Mouse (Mus musculus) bone marrow macrophage, adult 2 months (primary cell): ENCODE data around the gene Ndufb5.

Source experiments
- CTCF ChIP-seq: IDR thresholded peaks from 2 replicates; pipeline ENCODE4 v1.5.1; 2012; ENCODE audit warnings: low read depth, mild to moderate bottlenecking, low read length, moderate library complexity
- POLR2A ChIP-seq: IDR thresholded peaks from 2 replicates; pipeline ENCODE4 v1.6.1; 2012; ENCODE audit warnings: mild to moderate bottlenecking, low read depth, low read length, borderline replicate concordance

- TF ChIP-seq CTCF, result no peak
- no peak for TF ChIP-seq POLR2A
Observed at GRCm38 (mm10) chr3:32724191-32724590, 12.6 kb upstream of the Ndufb5 start.
